Mouse (Mus musculus) adrenal gland, adult 10 weeks (tissue): ENCODE results near the gene Tmem59. TPM values are rescaled to one million over a fixed set of nuclear protein-coding genes. Genes with fewer than 3 reads are reported as not detected.

Experiments
- polyA plus RNA-seq: library from polyadenylated mRNA; stranded (reverse); fragments of 350-450 nt; fragmentation: Illumina TruSeq; extraction: RNeasy Lipid Tissue Mini Kit (QIAGEN cat#74804); gene quantifications from one replicate; pipeline ENCODE4 v1.2.3, GENCODE M21; 2014; ENCODE audit warnings: low read depth, low replicate concordance

The Tmem59 gene
- 1,062 TPM for polyA plus RNA-seq

DNA sequence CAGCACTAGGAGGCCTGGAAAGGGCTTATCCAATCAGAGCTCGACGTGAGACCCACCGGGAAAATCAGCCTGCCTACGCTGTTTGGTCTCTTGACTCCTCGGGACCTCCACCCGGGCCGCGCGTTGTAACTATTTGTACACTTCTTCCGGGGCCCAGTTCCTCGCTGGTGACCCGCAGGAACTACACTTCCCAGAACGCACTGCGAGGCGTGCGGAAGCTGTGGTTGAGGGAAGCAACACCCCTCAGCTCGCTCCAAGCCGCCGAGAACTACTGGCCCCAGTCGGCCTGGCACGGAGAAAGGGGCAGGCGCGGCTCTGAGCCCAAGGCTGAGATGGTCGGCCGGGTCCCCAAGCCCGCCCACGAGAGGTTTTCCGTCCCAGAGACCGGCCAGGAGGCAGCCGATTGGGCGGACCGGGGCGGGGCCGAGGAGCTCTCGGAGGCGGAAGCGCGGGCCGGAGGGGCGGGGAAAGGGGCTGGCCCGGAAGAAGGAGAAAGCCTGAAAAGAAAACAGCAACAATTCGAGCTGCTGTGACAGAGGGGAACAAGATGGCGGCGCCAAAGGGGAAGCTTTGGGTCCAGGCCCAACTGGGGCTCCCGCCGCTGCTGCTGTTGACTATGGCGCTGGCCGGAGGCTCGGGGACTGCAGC lies at the start of gene Tmem59:
Gene Tmem59 (plus strand): TSS at position 218 of the 648 bp plus-strand sequence.

DNA sequence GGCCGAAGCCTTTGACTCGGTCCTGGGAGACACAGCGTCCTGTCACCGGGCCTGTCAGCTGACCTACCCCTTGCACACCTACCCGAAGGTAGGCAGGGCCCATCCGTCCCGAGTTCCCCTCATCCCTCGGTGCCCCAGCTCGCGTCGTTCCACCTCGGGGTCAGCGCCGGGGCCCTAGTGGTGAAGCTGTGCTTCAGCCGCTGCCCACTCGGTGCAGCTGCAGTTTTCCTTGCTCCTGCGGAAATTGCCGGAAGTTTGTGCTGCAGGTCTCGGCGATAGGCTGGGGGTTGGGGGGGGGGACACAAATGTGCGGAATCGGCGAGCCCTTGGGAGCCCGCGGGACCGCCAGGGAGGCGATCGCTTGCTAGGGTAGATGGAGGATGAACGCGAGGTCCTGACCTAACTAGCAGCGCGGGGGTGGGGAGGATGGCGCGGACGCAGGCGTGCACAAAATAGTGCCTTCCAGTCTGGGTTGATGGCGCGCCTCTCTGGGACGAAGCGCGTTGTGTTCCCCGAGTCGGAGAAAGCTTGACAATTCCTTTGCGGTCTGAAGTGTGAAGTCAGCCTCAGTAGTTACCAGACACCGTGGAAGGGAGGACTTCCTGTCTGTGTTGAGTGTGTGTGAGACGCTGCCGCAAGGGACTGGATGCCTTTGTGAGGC lies 761 bp downstream of the Tmem59 start, which contains the start of gene Tceanc2:
Gene Tceanc2 (minus strand): TSS at position 287 of the 661 bp plus-strand sequence.

DNA sequence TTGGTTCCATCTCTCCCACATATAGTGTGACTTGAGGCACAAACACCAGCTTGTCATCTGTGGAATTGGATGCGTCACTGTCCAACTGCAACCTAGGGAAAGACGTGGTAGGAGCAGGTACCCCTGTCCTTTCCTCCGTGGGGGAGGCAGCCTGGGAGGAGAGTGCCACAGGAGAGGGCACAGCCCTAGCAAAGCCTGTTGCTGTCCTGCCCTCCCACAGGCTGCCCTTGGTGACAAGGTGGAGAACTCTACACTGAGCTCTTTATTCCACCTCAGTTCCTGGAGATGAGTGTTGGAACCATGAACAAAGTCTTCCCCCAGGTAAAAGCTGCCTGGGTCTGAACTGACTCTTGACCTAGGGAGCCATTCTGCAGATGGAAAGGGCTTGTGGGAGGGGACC lies 30.7 kb downstream of the Tmem59 start, which contains the start of gene Ldlrad1:
Gene Ldlrad1 (plus strand): TSS at position 301 of the 400 bp plus-strand sequence.

Other genes starting within 250 kb of the Tmem59 start
- gene Mrpl37, start 111.5 kb upstream of the Tmem59 start, polyA plus RNA-seq = 36.2 TPM
- gene Cyb5rl, start 111.4 kb upstream of the Tmem59 start, polyA plus RNA-seq = 3.1 TPM
- gene Cdcp2, start 81.5 kb upstream of the Tmem59 start, polyA plus RNA-seq = not detected
- 46.5 TPM for gene Tceanc2, start 717 bp downstream of the Tmem59 start, polyA plus RNA-seq
- gene Ldlrad1, start 30.8 kb downstream of the Tmem59 start, polyA plus RNA-seq = not detected
- gene Lrrc42, start 75.1 kb downstream of the Tmem59 start, polyA plus RNA-seq = 21.2 TPM
- 54.4 TPM for gene Hspb11, start 75.2 kb downstream of the Tmem59 start, polyA plus RNA-seq
- gene Dio1, start 128.8 kb downstream of the Tmem59 start, polyA plus RNA-seq = not detected
- gene Yipf1, start 136.0 kb downstream of the Tmem59 start, polyA plus RNA-seq = 43.8 TPM
- gene Ndc1, start 189.4 kb downstream of the Tmem59 start, polyA plus RNA-seq = 27.8 TPM